Mouse (Mus musculus): ENCODE data around the gene Lurap1. TPM values are rescaled to one million over a fixed set of nuclear protein-coding genes. Genes with fewer than 3 reads are reported as not detected.

The Lurap1 gene
- polyA plus RNA-seq, 1 experiment from 2014 or later, result 1.9 TPM

DNA sequence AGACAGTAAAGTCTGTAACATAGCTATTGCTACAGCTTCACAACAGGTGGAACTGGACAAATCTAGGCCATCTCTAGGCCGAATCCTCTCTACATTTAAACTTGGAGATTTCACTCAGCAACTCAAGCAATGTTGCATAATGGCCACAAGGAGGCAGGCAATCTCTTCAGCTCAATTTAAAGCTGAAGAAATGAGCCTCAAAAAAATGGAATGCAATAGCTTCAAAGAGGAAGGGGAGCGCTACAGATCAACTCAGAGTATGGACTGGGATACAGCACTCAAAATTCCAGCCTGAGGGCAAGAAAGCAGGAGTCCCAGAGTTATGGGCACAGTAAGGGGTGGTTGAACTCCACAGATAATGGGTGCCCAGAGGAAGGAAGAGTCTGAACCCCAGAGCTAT is 16.1 kb downstream of the Lurap1 start:
- Histone ChIP-seq H3K4me3 (no peak overlapping the region), H3K9me3 (no peaks in the 10 kb centered on the region), H3K9ac (replicated peaks) (no peak overlapping the region), H3K27ac (replicated peaks) (no peak overlapping the region), H3K36me3 (no peaks in the 10 kb centered on the region), H3K27me3 (no peaks in the 10 kb centered on the region), H3K4me1 (no peaks in the 10 kb centered on the region), H3K4me2 (replicated peaks) (no peak overlapping the region)
- ATAC-seq (ENCODE audit: low FRiP score, low read depth), result no peak
- 46% methylated on average over 2 of the region's 2 CpGs for WGBS

DNA sequence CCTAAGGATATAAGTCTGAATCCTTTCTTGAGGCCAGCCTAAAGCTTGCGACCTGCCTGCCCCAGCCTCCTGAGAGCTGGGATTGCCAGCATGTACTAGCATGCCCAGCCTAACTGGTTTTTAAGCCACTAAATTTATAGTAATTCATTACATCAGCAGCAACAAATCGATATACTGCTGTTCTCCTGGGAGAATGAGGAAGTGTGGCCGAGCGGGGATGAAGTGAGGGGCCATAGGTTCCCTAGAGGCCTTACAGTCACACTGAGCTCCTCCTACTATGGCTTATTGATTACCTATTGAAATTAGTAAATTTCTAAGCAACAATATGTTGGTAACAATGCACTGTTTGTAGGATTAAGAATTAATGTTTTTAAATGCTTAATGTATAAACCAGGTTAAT is 18.0 kb downstream of the Lurap1 start:
- Histone ChIP-seq H3K9ac (replicated peaks) (no peak overlapping the region), H3K27me3 (no peaks in the 10 kb centered on the region), H3K9me3 (no peaks in the 10 kb centered on the region), H3K4me2 (replicated peaks) (no peak overlapping the region), H3K4me3 (no peak overlapping the region), H3K36me3 (no peaks in the 10 kb centered on the region), H3K27ac (replicated peaks) (no peak overlapping the region), H3K4me1 (no peaks in the 10 kb centered on the region)
- no peak for ATAC-seq (ENCODE audit: low FRiP score, low read depth)
- WGBS, result 88% methylated on average over 4 of the region's 4 CpGs

DNA sequence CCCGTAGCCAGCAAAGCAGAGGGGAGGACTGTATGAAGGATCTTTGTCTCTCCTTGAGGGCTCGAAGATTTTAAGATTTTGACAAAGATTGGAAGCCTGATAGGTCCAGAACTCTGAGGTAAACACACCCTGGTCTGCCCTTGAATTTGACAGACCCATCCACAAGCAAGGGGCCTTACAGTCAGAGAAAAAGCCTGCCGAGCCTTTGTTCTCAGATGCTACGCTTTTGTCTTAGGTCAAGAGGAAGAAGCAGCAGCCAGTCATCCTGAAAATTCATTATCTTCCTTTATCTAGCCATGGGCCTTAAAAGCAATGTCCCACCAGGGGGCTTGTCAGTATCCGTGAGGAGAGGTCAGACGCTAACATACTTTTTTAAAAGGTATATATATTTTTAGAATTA is 23.2 kb downstream of the Lurap1 start:
- Histone ChIP-seq H3K27ac (replicated peaks) (no peak overlapping the region), H3K36me3 (no peaks in the 10 kb centered on the region), H3K9me3 (no peaks in the 10 kb centered on the region), H3K27me3 (no peaks in the 10 kb centered on the region), H3K4me1 (peaks cover 15% of the 10 kb centered on the region), H3K4me2 (replicated peaks) (no peak overlapping the region), H3K4me3 (no peak overlapping the region), H3K9ac (replicated peaks) (no peak overlapping the region)
- no peak for ATAC-seq (ENCODE audit: low FRiP score, low read depth)
- 72% methylated on average over 6 of the region's 6 CpGs for WGBS

DNA sequence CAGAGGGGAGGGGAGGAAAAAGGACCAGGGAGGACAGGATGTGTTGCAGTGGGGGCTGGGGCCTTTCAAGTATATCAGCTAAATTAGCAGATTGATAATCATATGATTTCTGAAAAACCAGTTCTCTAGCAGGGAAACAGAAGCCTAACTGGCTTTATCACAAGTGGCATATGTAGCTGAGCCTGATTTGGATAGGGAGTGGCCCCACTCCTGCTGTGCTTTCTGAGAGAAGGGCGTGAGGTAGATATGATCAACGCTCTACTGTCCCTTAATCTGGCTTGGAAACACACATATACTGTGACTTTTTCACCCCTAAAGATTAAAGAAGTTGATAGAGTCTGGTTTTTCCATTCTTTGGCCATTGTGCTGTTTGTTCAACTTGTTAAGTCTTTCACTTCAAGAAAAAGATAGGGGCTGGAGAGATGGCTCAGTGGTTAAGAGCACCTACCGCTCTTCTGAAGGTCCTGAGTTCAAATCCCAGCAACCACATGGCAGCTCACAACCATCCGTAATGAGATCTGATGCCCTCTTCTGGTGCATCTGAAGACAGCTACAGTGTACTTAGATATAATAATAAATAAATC is 25.2 kb downstream of the Lurap1 start:
- Histone ChIP-seq H3K27me3 (no peaks in the 10 kb centered on the region), H3K9me3 (no peaks in the 10 kb centered on the region), H3K4me1 (peaks cover 21% of the 10 kb centered on the region), H3K4me3 (no peak overlapping the region), H3K9ac (replicated peaks) (no peak overlapping the region), H3K4me2 (replicated peaks) (no peak overlapping the region), H3K27ac (replicated peaks) (no peak overlapping the region), H3K36me3 (no peaks in the 10 kb centered on the region)
- no peak for ATAC-seq (ENCODE audit: low FRiP score, low read depth)
- WGBS, result 94% methylated on average over 4 of the region's 4 CpGs

DNA sequence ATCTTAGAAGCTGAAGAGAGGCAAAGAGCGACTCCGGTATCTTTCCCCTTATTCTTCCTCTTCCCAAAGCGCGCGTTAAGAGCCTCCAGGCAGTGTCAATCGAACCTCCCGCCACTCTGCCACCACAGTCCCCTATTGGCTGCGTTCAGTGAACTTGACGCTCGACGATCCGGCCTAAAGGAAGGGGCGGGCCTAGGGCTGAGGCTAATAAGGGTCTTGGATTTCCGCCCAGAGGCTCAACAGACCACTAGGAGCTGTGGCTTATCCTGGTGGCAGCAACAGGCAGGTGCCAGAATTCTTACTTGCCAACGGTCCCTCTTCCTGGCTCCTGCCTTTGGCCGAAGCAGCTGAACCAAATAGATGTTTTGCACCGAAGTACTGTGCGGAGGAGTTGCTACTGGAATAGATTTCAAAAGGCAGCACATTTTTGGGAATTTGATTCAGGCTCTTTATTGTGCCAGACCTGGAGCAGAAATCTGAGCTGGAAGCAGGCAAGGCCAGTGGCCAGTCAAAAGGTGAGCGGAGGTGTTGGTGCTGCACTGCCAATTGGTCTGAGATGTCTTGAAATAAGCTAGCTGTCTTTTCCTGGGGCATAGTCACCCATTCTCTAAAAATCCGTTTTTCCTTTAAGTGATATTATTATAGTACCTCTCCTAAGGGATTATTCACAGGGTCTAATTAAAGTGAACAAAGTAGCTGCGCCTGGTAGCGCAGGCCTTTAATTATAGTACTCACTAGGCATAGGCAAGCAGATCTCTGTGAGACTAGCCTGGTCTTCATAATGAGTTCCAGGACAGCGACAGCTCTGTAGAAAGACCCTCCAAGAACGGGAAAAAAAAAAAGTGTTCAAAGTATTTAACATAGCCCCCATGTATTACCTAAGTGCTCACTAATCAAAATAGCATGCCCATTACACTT is 27.3 kb downstream of the Lurap1 start, which contains the start of the genes Rad54l and Pomgnt1:
TSS of gene Rad54l (minus strand) at position 89 of the 918 bp plus-strand sequence.
TSS of gene Pomgnt1 (plus strand) at position 239 of the 918 bp plus-strand sequence.
- H3K9ac ChIP-seq (replicated peaks), result peak within 1 kb of the TSS; percentile 70
- no peaks in the 10 kb centered on the region for H3K9me3 ChIP-seq
- peak within 1 kb of the TSS; percentile 60; the same call in 1 of the 2 replicates for H3K27ac ChIP-seq (replicated peaks)
- H3K4me2 ChIP-seq (replicated peaks), result peak within 1 kb of the TSS; percentile 78
- H3K27me3 ChIP-seq, result no peaks in the 10 kb centered on the region
- peak within 1 kb of the TSS; percentile 64 for H3K4me3 ChIP-seq
- WGBS, result 6% methylated on average over 24 of the region's 24 CpGs
- H3K4me1 ChIP-seq, result peaks cover 21% of the 10 kb centered on the region
- peaks cover 6% of the 10 kb centered on the region; the same call in 1 of the 2 replicates for H3K36me3 ChIP-seq
- ATAC-seq (ENCODE audit: low FRiP score, low read depth), result peak; percentile 99

DNA sequence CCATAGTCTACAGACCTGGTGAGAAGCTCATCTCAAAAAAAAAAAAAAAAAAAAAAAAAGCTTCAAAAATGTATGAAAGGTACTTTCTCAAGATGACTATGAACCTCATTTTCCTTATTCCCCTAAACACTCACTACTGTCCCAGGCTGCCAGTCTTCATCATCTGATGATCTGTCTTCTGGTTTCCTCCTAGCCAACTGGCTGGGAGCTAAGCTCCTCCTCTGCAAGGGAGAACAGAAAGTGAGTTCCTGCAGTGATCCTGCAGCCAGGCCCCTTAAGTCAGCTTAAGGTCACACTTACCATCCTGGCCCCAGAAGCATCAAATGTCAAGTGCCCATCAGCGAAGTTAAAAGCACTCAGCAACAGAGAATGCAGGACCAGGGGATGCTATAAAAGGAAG is 28.4 kb downstream of the Lurap1 start:
- no peak for ATAC-seq (ENCODE audit: low FRiP score, low read depth)
- no peak overlapping the region for H3K27ac ChIP-seq (replicated peaks)
- peak overlapping the region; percentile 70 for H3K9ac ChIP-seq (replicated peaks)
- H3K4me2 ChIP-seq (replicated peaks), result peak overlapping the region; percentile 78
- H3K4me1 ChIP-seq, result peaks cover 21% of the 10 kb centered on the region
- 5% methylated on average over 1 of the region's 1 CpGs for WGBS
- no peaks in the 10 kb centered on the region for H3K9me3 ChIP-seq
- peaks cover 10% of the 10 kb centered on the region; the same call in 1 of the 2 replicates for H3K36me3 ChIP-seq
- H3K4me3 ChIP-seq, result peak overlapping the region; percentile 64
- H3K27me3 ChIP-seq, result no peaks in the 10 kb centered on the region

DNA sequence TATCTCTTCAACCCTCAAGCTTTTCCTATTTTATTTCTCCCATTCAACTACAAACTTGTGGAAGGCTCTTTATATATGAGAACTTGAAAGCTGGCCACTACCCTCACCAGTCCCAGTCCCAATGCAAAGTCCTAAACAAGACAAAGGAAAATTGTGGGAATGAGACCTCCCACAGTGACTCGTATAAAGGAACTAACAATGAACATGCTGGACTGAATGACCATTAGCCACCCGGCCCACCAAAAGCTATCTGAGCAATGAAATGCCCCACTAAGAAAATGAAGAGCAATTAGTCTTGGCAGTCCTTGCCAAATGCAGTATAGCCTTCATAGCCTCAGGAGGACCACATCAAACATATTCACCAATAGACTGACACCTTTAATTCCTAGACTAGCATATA is 39.7 kb downstream of the Lurap1 start:
- peaks cover 40% of the 10 kb centered on the region for H3K36me3 ChIP-seq
- WGBS, result 72% methylated on average over 2 of the region's 2 CpGs

DNA sequence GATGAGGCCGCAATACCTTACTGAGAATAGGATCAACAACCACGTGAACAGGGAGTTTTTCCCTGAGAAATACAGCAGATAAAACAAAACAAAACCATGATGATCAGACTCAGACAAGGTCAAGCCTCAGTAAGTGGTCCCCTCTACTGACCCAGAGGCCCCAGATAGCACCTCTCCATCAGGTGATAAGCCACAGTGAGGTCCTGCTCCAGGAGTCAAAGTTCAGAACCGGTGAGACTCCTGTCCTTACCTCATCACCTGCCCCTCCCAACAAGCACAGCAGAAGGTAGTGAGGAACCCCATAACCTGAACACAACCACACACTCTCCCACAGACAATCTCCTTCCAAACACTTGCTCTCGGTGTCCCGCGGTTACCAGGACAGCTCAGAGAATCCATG is 40.4 kb downstream of the Lurap1 start:
- 98% methylated on average over 6 of the region's 6 CpGs for WGBS
- Histone ChIP-seq H3K36me3 (peaks cover 41% of the 10 kb centered on the region), H3K9me3 (no peaks in the 10 kb centered on the region), H3K4me2 (replicated peaks) (no peak overlapping the region), H3K27me3 (no peaks in the 10 kb centered on the region), H3K27ac (replicated peaks) (no peak overlapping the region), H3K9ac (replicated peaks) (no peak overlapping the region), H3K4me3 (no peak overlapping the region), H3K4me1 (no peaks in the 10 kb centered on the region)
- ATAC-seq (ENCODE audit: low FRiP score, low read depth), result no peak

More for the DNA sequence above, 39.7 kb downstream of the Lurap1 start:
- Histone ChIP-seq H3K4me3 (no peak overlapping the region), H3K4me2 (replicated peaks) (no peak overlapping the region), H3K9me3 (no peaks in the 10 kb centered on the region), H3K4me1 (no peaks in the 10 kb centered on the region), H3K9ac (replicated peaks) (no peak overlapping the region), H3K27ac (replicated peaks) (no peak overlapping the region), H3K27me3 (no peaks in the 10 kb centered on the region)
- no peak for ATAC-seq (ENCODE audit: low FRiP score, low read depth)

DNA sequence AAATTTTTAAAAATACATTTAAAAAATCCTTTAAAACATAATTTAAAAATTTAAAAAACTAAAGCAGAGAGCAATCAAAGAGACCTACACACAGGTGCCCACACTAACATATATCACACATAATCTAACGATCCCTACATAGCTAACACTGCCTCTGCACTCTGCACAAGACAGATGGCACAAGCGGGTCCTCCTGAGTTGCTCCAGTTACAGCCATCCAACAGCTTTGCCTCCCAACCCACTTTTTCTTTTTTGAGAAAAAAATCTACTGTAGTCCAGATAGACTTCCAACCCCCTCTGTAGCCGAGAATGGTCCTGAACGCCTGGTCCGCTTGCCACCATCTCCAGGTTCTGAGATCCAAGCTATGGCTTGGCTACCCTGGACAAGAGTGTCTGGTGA is 45.9 kb downstream of the Lurap1 start:
- Histone ChIP-seq H3K4me2 (replicated peaks) (no peak overlapping the region), H3K9me3 (no peaks in the 10 kb centered on the region)

DNA sequence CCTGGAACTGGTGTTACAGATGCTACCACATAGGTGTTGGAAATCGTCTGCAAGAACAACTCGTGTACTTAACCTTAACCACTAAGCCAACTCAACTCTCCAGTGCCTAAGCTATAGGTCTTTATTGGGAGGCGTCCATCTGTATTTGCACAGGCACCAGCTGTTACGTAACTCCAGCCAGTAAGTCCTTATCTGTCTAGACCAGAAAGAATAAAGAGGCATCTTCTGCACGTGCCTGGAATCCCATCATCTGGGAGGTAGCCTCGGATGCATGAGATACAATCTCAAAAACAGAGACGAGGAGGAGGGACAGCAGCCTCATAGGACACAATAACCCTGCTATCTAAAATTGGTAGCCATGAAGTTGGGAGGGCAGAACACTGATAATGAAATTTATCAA is 50.2 kb downstream of the Lurap1 start:
- ATAC-seq (ENCODE audit: low FRiP score, low read depth), result no peak
- no peaks in the 10 kb centered on the region for H3K9me3 ChIP-seq
- H3K27me3 ChIP-seq, result no peaks in the 10 kb centered on the region
- H3K9ac ChIP-seq (replicated peaks), result no peak overlapping the region
- no peak overlapping the region for H3K4me3 ChIP-seq
- WGBS, result 80% methylated on average over 7 of the region's 7 CpGs
- H3K27ac ChIP-seq (replicated peaks), result no peak overlapping the region
- peaks cover 88% of the 10 kb centered on the region for H3K36me3 ChIP-seq
- no peak overlapping the region for H3K4me2 ChIP-seq (replicated peaks)
- H3K4me1 ChIP-seq, result no peaks in the 10 kb centered on the region

More for the DNA sequence above, 45.9 kb downstream of the Lurap1 start:
- Histone ChIP-seq H3K27ac (replicated peaks) (no peak overlapping the region), H3K27me3 (no peaks in the 10 kb centered on the region), H3K4me1 (no peaks in the 10 kb centered on the region), H3K36me3 (peaks cover 69% of the 10 kb centered on the region), H3K9ac (replicated peaks) (no peak overlapping the region), H3K4me3 (no peak overlapping the region)
- WGBS, result 95% methylated on average over 5 of the region's 5 CpGs
- ATAC-seq (ENCODE audit: low FRiP score, low read depth), result no peak

DNA sequence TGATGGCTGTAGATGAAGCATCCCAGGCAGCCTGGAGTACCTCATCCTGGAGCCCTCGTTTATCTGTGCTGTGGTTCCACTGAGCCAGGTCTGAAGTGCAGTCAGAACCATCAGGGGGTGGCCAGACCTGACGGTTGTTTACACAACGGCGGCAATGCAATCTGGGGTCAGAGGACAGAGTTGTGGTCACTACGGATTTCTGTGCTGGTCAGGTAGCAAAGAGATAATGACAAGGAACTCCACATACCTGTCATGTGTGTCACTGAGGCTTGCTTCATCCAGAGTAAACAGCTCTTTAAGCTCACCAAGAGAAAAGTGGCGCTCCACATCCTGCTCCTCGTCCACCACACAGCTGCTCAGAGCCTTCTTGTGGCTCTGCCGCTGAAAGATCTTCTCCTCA is 53.9 kb downstream of the Lurap1 start:
- no peak overlapping the region for H3K4me3 ChIP-seq

DNA sequence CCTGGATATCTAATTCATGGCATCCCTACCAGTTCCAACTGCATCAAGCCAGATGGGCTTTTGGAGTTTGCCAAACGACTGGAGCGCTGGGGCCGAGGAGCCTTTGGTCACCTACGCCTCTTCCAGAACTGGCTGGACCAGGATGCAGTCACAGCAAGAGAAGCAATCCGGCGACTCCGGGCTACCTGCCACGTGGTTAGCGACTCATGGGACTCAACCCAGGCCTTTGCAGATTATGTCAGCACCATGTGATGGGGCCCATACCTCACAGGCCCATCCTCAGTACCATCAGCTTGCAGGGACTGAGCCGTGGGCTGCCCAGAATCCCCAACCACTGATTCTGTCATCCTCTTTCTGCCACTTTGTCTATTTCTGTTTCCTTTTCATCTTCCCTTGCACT is 54.8 kb downstream of the Lurap1 start:
- Histone ChIP-seq H3K36me3 (peaks cover 97% of the 10 kb centered on the region), H3K27ac (replicated peaks) (no peak overlapping the region)
- ATAC-seq (ENCODE audit: low FRiP score, low read depth), result no peak

More for the DNA sequence above, 53.9 kb downstream of the Lurap1 start:
- Histone ChIP-seq H3K27ac (replicated peaks) (no peak overlapping the region), H3K4me1 (no peaks in the 10 kb centered on the region), H3K36me3 (peaks cover 94% of the 10 kb centered on the region), H3K4me2 (replicated peaks) (no peak overlapping the region), H3K9me3 (no peaks in the 10 kb centered on the region), H3K9ac (replicated peaks) (no peak overlapping the region), H3K27me3 (no peaks in the 10 kb centered on the region)
- ATAC-seq (ENCODE audit: low FRiP score, low read depth), result no peak
- WGBS, result 91% methylated on average over 8 of the region's 8 CpGs

More for the DNA sequence above, 54.8 kb downstream of the Lurap1 start:
- Histone ChIP-seq H3K9me3 (no peaks in the 10 kb centered on the region), H3K4me1 (no peaks in the 10 kb centered on the region), H3K9ac (replicated peaks) (no peak overlapping the region), H3K27me3 (no peaks in the 10 kb centered on the region), H3K4me2 (replicated peaks) (no peak overlapping the region), H3K4me3 (no peak overlapping the region)
- WGBS, result 91% methylated on average over 10 of the region's 10 CpGs

Data from midbrain, embryonic 12.5 days (tissue).